Mouse (Mus musculus): ENCODE data around the gene Commd9.

DNA sequence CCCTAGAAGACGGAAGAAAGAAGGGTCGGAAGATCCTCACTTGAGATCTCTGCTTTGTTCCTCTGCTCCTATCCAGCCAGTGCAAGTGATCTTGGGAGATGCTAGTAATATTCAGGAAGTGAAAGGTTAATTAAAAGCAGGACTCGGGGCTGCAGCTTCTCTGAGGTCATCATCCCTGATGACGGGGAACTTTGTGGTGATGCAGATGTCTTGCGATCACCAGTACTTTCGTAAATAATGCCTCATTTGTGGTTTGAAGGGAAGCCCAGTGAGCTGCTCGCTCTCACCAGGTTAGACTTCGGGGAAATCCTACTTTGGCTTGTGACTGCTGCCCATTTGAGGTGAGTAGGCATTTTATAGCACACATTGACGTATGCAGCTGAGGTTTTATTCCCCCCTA is 29.9 kb upstream of the Commd9 start:
- TF ChIP-seq CTCF (IDR thresholded peaks at IDR 0.05; ENCODE audit: borderline replicate concordance, insufficient read depth, low read depth, low read length), result no peak
- TF ChIP-seq POLR2A (IDR thresholded peaks at IDR 0.05; ENCODE audit: borderline replicate concordance, insufficient read depth, low read length), result no peak
